Mouse (Mus musculus): ENCODE measurements around the gene Lsm14b.
A peak's percentile ranks its signal among the peaks of the same experiment; 100 is the strongest.

The Lsm14b gene

GRCm38 (mm10) chr2:180020091-180020661 is 4.6 kb upstream of the Lsm14b start:
- DNase-seq: no peak

GRCm38 (mm10) chr2:180020919-180021318 is 3.9 kb upstream of the Lsm14b start:
- DNase-seq: no peak

GRCm38 (mm10) chr2:180022751-180023150 is 2.0 kb upstream of the Lsm14b start:
- DNase-seq: no peak

- no peak for DNase-seq
Measured at GRCm38 (mm10) chr2:180025135-180025860, 511 bp downstream of the Lsm14b start.

DNA sequence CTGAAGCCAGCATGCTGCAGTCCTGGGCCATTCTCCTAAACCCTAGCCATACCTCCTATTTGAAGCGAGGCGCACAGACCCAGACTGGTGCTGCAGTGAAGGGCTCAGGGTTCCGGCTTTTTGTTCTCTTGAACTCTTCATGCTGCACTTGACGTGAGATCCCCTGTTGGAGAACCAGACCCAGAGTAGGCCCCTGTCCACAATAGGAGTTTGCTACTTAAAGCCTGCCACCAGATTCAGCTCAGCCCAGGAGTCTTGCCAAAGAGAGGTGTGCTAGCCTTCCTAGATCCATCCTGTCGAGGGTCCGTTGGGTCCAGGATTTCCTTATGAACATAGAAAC is 1.0 kb downstream of the Lsm14b start:
- no peak for DNase-seq

DNA sequence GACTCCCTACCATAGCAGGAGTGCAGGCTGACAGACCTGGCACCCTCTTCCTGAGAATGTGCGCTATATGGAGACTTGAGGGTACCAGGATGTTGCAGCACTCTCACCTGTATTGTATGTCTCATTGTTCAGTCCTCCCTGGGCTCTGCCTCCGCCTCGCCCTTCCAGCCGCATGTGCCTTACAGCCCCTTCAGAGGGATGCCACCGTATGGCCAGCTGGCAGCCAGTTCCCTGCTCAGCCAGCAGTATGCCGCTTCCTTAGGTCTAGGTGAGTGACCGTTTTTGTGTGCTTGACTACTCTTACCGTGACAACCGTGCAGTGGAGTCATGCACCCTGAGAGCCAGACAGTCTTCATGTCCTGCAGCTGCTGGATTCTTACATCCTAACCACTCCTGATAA is 3.0 kb downstream of the Lsm14b start:
- DNase-seq: no peak

DNA sequence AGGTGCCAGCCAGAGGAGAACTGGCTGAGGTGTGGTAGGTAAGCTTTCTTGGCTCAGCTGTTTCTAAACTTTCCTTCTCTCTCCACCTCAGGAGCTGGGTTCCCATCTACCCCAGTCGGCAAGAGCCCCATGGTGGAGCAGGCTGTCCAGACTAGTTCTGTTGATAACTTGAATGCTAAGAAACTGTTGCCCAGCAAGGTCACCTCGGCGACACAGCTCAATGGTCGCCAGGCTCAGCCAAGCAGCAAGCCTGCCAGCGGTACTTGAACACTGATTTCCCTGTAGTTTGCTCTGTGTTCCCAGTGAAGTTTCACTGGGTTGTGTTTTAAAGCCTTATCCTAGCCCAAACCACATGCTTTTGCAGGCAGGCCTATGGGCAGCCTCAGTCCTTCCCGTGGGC is 6.5 kb downstream of the Lsm14b start:
- DNase-seq: no peak

DNA sequence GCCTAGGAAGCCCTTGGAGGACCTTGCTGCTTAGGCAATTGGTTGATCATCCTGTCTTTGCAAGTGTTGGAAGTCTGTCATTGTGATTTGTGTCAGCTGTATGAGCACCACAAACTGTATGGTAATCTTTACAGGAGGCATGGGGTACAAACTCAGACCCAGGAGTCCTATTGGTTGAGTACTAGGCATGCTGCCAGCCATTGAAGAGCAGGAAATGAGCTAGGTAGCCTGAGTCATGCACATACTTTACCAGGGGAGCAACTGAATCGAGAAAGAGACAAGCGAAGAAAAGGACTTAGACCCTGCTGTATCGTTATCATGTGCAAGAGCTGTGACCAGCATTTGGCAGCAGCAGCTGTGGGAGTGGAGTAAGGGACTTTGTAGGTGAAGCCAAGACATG is 8.1 kb downstream of the Lsm14b start:
- DNase-seq: no peak

GRCm38 (mm10) chr2:180033956-180034355 is 9.2 kb downstream of the Lsm14b start:
- no peak for DNase-seq

- DNase-seq: no peak
Measured at GRCm38 (mm10) chr2:180034753-180035152, 10.0 kb downstream of the Lsm14b start.

DNA sequence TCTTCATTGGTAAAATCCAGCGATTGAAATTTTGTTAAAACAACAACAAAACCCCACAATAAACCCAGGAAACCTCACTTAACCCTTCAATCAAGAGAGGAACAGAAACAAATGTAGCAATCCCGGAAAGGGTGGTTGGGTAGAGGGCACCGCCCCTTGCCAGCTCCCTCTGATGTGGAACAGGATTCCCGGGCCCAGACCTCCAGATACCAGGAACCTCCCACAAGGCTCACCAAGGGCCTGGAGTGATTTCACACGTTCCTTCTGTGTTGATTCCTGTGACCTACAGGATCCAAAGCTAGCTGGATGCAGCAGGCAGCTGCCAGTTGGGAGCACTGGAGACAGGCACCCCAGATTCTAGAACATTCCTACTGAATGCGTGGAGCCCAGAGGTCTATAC is 15.6 kb downstream of the Lsm14b start:
- no peak for DNase-seq

- peak in 1 of 2 experiments; percentile 44 for DNase-seq
Measured at GRCm38 (mm10) chr2:180041577-180042255, 16.9 kb downstream of the Lsm14b start.

DNA sequence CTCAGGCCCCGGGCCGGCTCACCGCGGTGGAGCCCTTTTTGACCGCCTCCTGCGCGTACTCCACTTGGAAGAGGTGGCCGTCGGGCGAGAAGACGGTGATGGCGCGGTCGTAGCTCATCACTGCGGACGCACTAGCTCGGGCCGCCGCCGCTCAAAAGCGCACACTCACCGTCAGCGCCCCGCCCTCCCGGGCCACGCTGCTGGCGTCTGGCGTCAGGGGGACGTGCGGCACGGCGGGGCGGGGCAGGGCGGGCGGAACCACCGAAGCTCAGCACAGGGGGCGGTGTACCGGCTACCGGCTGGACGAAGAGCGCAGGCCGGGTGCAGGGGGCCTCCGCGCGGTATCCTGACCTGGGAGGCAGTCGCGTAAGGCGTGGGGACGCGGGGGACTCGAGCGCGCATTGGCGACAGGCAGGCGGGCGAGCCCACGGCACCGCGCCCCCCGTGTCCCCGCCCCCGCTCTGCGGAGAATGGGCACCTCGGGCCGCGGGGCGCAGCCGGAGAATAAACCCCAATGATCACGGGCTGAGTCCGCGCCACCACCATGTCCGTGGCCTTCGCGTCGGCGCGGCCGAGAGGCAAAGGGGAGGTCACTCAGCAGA is 17.6 kb downstream of the Lsm14b start, which contains the start of the genes Psma7 and Ss18l1:
Psma7 (minus strand) TSS at position 178 of the 602 bp plus-strand sequence.
Ss18l1 (plus strand) TSS at position 254 of the 602 bp plus-strand sequence.
- peak; percentile 79 to 88 for DNase-seq

DNA sequence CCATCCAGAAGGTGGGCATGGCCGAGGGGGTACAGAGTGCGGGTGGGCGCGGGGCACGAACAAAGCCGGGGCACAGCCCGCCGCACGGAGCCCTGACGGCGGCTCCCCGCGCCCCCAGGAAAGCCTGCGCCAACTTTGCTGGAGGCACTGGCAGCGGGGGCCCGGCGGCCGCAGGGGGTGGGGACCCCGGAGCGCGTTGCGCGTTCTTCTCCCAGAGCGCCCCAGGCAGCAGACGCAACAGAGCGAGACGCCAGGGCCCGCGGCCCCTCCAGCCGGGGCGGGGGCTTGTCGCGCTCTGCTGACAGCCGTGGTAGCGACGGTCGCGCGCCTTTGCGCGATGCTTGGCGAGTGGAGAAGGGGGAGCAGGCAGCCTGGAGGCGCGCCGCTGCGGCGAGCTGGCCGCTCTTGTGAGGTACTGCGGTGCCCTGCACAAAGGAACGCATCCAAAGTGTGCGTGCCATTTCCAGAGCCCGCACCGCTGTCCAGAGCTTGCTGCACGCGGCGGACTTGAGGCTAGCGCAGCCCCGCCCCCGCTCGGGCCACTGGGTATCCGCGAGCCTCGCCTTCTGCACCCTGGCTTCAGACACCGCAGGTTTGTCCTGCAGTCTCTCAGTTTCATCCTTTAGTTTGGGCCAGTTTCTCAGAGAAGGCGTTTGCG is 18.2 kb downstream of the Lsm14b start:
- peak; percentile 44 to 54 for DNase-seq

DNA sequence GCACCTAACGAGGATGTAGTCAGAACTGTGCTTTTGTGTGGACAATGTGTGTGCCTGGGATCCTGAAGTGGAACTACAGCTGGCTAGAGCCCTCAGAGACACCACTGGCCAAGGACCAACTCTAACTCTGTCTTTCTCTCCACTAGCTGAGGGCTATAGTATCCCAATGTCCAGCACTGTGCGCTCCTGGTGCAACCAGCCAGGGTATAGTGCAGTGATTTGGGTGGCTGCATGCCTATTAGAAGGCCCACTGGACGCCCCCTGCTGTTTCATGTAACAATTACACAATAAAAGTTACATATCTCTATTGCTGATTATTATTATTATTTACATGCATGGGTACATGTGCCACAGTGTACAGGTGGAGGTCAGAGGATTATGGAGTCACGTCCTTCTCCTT is 20.5 kb downstream of the Lsm14b start:
- DNase-seq: no peak

- no peak for DNase-seq
Measured at GRCm38 (mm10) chr2:180047580-180047979, 22.8 kb downstream of the Lsm14b start.

DNA sequence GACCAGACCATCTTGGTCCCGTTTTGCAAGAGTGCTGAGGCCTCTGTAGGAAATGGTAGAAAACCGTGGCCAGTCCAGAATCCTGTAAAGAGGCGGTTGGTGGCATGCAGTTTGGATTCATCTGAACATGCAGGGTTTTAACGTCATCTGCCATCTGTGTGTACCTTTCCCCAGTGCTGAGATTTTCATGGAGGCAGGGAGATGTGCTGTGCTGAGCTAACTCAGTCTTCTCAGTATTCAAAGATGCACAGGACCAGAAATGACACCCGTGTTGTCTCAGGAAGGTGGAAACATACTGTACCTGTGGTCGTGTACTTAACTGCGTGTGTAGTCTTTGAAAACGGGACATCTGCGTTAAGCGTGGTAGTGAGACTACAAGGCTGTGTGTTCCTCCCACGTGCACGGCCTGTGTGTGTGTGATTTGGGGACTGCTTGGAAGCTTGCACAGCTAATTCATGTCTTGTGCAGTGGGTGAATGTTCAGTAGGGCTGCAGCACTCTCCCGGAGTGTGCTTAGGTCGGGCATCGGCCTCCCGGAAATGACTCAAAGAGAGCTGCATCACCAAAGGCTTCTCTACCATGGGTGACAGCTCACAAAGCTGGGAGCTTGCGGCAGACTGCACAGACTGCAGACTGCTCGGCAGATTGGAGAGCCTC is 23.3 kb downstream of the Lsm14b start:
- DNase-seq: no peak

DNA sequence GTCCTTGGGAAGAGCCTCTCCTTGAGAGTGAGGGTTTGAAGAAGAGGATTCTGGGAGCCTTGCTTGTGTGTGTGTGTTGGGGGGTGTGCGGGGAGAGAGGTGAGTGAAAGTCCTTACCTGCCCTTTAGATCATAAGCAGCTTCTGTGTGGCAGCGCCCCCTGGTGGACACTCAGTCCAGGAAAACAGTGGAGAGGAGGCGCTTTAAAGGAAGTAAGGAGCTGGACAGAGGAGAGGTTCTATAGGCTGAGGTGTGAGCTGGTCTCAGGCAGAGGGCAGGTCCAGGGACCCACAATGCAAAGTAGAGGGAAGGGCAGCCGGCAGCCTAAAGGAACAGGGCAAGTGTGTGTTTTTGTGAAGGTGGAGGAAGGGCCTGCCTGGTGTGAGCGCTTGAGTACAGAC is 26.2 kb downstream of the Lsm14b start:
- peak; percentile 67 to 84 for DNase-seq

- DNase-seq: peak in 1 of 2 experiments; percentile 41
Measured at GRCm38 (mm10) chr2:180051986-180052733, 27.4 kb downstream of the Lsm14b start.

DNA sequence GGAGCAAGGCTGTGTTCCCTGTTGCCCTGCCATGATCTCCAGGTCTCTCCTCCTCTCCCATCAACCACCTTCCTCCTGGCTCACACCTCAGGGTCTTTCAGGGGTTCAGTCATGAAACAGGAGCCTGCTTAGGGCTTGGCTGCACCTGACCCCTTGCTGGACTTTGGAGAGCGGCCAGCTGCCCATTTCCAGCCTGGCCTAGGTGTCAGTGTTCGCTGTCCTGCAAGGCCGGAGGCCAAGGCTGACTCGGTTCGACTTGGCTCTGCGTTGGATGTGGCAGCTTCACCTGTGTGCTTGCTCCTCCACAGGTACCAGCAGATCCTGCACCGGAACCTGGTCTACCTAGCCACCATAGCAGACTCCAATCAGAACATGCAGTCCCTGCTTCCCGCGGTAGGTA is 28.2 kb downstream of the Lsm14b start:
- no peak for DNase-seq

- DNase-seq: no peak
Measured at GRCm38 (mm10) chr2:180063338-180064131, 38.7 kb downstream of the Lsm14b start.

Data from spleen, adult 18-20 months (tissue).